Mouse (Mus musculus) ES-E14 (cell line): ENCODE measurements around the gene Gm21885. TPM values are rescaled to one million over a fixed set of nuclear protein-coding genes. Genes with fewer than 3 reads are reported as not detected.

ENCODE experiments used
- DNase-seq: peaks from one replicate; pipeline ENCODE4 v3.0.0-alpha.2; 2013; ENCODE audit warnings: low read depth, low spot score
- H3K27ac ChIP-seq: 2 replicates; pipeline ENCODE4 v1.5.1; 2012; ENCODE audit warnings: low read depth, mild to moderate bottlenecking, low read length, moderate library complexity, mixed read lengths; ENCODE audit not compliant: poor library complexity, insufficient read depth, severe bottlenecking
- H3K36me3 ChIP-seq: 2 replicates; pipeline ENCODE4 v1.6.1; 2012; ENCODE audit warnings: mild to moderate bottlenecking, low read length, moderate library complexity, mixed read lengths; ENCODE audit not compliant: control insufficient read depth, poor library complexity, insufficient read depth, severe bottlenecking
- H3K4me1 ChIP-seq, 2 experiments: fragments of 150-350 bp in 1 of 2; sonication (generic) in 1 of 2; 2 replicates each; pipeline ENCODE4 v1.6.1; 2012; ENCODE audit warnings: low read length in 2 of 2, mild to moderate bottlenecking in 1 of 2, mixed read lengths in 1 of 2; ENCODE audit not compliant: control insufficient read depth in 2 of 2, insufficient read depth in 2 of 2, poor library complexity in 1 of 2
- H3K4me3 ChIP-seq, 2 experiments: fragments of 150-350 bp in 1 of 2; sonication (generic) in 1 of 2; 2 replicates each; pipeline ENCODE4 v1.5.1; 2012; ENCODE audit warnings: low read length in 2 of 2, low read depth in 1 of 2, mild to moderate bottlenecking in 1 of 2, mixed read lengths in 1 of 2; ENCODE audit not compliant: insufficient read depth in 1 of 2, poor library complexity in 1 of 2, severe bottlenecking in 1 of 2
- H3K9ac ChIP-seq: 2 replicates; pipeline ENCODE4 v1.6.1; 2012; ENCODE audit warnings: low read depth, mild to moderate bottlenecking, low read length, mixed read lengths; ENCODE audit not compliant: poor library complexity, insufficient read depth, severe bottlenecking
- H3K9me3 ChIP-seq: fragments of 150-350 bp; sonication (generic); 2 replicates; pipeline ENCODE4 v1.6.1; 2012; ENCODE audit warnings: low read depth, mild to moderate bottlenecking, low read length; ENCODE audit not compliant: control insufficient read depth, insufficient read depth
- CHD2 ChIP-seq: IDR thresholded peaks from 2 replicates; pipeline ENCODE4 v1.6.1; 2014; ENCODE audit warnings: mild to moderate bottlenecking, low read depth, low read length, inconsistent platforms
- HCFC1 ChIP-seq: IDR thresholded peaks from 2 replicates; pipeline ENCODE4 v1.6.1; 2012; ENCODE audit warnings: low read length, inconsistent platforms, borderline replicate concordance; ENCODE audit not compliant: insufficient read depth
- MAFK ChIP-seq: IDR thresholded peaks from 2 replicates; pipeline ENCODE4 v1.6.1; 2014; ENCODE audit warnings: mild to moderate bottlenecking, low read depth, low read length, inconsistent platforms; ENCODE audit not compliant: insufficient read depth
- ZC3H11A ChIP-seq: IDR thresholded peaks from 2 replicates; pipeline ENCODE4 v1.6.1; 2012; ENCODE audit warnings: low read depth, mild to moderate bottlenecking, inconsistent platforms, low read length, borderline replicate concordance
- ZNF384 ChIP-seq: IDR thresholded peaks from 2 replicates; pipeline ENCODE4 v1.6.1; 2012; ENCODE audit warnings: low read depth, low read length, inconsistent platforms
- in situ Hi-C, 2 experiments: fragments of 600-800 bp; cut with MboI; formaldehyde crosslinking; loops; one replicate each; pipeline ENCODE4 v1.15.1; 2025; ENCODE audit warnings: low sequenced_read_pairs in 2 of 2, inconsistent platforms in 1 of 2; ENCODE audit not compliant: unreplicated experiment in 2 of 2
- total RNA-seq: library from RNA; depleted of rRNA; stranded (reverse); fragments of 300-350 nt; gene quantifications from 2 replicates; pipeline ENCODE4 v1.2.3, GENCODE M21; 2012

Gene Gm21885
- total RNA-seq, 1 experiment: 0.40 TPM

GRCm38 (mm10) chr11:94269906-94270305, 11.8 kb upstream of the Gm21885 start:
- TF ChIP-seq HCFC1: no peak
- no peak for TF ChIP-seq ZC3H11A
- TF ChIP-seq MAFK: no peak
- no peak for TF ChIP-seq ZNF384
- TF ChIP-seq CHD2: no peak
- Histone ChIP-seq H3K27ac (no peak overlapping the region), H3K9me3 (no peaks in the 10 kb centered on the region), H3K36me3 (no peaks in the 10 kb centered on the region), H3K4me1 (peaks cover 0 to 4% of the 10 kb centered on the region in 2 experiments; a peak in 2 of 4 replicates), H3K4me3 (no peak overlapping the region), H3K9ac (no peak overlapping the region)
- DNase-seq: no peak
- in situ Hi-C loops: loop anchor here (10.0 kb wide), 2 partner anchors 135 to 145 kb away; no protein-coding TSS in a partner anchor

DNA sequence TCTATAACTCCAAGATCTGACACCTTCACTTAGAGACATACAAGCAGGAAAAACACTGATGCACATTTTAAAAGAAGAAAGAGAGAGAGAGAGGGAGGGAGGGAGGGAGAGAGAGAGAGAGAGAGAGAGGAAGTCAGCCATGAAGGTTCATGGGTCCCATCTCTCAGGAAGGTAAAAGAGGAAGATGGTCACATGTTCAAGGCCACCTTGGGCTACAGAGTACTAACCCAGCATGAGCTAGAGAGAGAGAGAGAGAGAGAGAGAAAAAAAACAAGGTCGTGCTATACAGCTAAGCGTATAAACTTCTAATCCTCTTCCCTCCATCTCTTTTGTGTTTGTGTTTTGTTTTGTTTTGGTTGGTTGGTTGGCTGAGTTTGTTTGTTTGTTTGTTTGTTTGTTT, 10.7 kb upstream of the Gm21885 start:
- Histone ChIP-seq H3K27ac (no peak overlapping the region), H3K36me3 (no peaks in the 10 kb centered on the region), H3K4me1 (peaks cover 0 to 4% of the 10 kb centered on the region in 2 experiments; a peak in 1 of 4 replicates), H3K9ac (no peak overlapping the region), H3K9me3 (no peaks in the 10 kb centered on the region), H3K4me3 (no peak overlapping the region)
- in situ Hi-C loops: loop anchor here (10.0 kb wide), 2 partner anchors 136 to 146 kb away; no protein-coding TSS in a partner anchor
- TF ChIP-seq MAFK (no peak), ZNF384 (no peak), ZC3H11A (no peak), HCFC1 (no peak), CHD2 (no peak)
- DNase-seq: no peak

GRCm38 (mm10) chr11:94272960-94273927, 8.4 kb upstream of the Gm21885 start:
- Histone ChIP-seq H3K4me1 (peaks cover 0 to 7% of the 10 kb centered on the region in 2 experiments; a peak in 1 of 4 replicates), H3K27ac (no peak overlapping the region), H3K9ac (no peak overlapping the region), H3K36me3 (no peaks in the 10 kb centered on the region), H3K9me3 (no peaks in the 10 kb centered on the region), H3K4me3 (no peak overlapping the region)
- no peak for DNase-seq
- in situ Hi-C loops: loop anchor here (10.0 kb wide), 2 partner anchors 138 to 148 kb away; no protein-coding TSS in a partner anchor
- no peak for TF ChIP-seq MAFK
- TF ChIP-seq ZNF384: no peak
- no peak for TF ChIP-seq ZC3H11A
- TF ChIP-seq CHD2: no peak
- TF ChIP-seq HCFC1: no peak

DNA sequence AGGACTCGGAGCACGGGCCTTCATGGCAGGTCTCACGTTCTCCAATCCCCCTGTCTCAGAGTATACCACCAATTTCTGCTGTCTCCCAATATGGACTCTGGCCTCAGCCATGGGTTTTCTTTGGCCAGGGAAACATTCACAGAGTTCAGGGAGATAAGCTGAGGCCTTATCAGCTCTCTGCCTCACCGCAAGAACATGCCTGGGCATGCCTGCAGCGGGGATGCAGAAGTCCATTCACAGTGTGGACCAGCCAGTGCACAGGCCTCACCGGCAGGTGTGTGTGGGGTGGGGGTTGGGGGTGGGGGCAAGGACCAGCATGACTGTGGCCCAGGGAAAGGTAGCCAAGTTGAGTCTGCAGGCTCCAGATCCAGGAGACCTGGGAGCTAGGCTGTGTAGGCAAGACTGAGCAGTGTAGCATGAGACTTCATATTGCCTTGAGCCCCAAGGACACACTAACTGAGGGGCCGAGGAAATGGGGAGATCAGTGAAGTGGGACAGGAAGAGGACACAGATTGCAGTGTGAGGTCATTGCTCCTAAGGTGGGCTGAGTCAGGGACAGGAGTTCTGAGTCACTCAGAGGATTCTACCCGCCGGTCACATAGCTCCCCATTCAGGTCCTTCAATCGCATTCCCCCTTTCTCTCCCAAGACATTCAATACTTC, 7.3 kb upstream of the Gm21885 start:
- no peaks in the 10 kb centered on the region for H3K9me3 ChIP-seq
- peaks cover 0 to 7% of the 10 kb centered on the region in 2 experiments; a peak in 1 of 4 replicates for H3K4me1 ChIP-seq
- TF ChIP-seq ZNF384 (no peak), HCFC1 (no peak), CHD2 (no peak), ZC3H11A (no peak), MAFK (no peak)
- no peaks in the 10 kb centered on the region for H3K36me3 ChIP-seq
- no peak for DNase-seq
- no peak overlapping the region for H3K9ac ChIP-seq
- no peak overlapping the region for H3K4me3 ChIP-seq
- peak overlapping the region; percentile 56 for H3K27ac ChIP-seq
- in situ Hi-C loops: loop anchor here (10.0 kb wide), 2 partner anchors 140 to 150 kb away; no protein-coding TSS in a partner anchor
